Mouse (Mus musculus): ENCODE data around the gene Ggta1. TPM values are rescaled to one million over a fixed set of nuclear protein-coding genes. Genes with fewer than 3 reads are reported as not detected.
A peak's percentile ranks its signal among the peaks of the same experiment; 100 is the strongest.

The Ggta1 gene
- polyA plus RNA-seq, 1 experiment: not detected

DNA sequence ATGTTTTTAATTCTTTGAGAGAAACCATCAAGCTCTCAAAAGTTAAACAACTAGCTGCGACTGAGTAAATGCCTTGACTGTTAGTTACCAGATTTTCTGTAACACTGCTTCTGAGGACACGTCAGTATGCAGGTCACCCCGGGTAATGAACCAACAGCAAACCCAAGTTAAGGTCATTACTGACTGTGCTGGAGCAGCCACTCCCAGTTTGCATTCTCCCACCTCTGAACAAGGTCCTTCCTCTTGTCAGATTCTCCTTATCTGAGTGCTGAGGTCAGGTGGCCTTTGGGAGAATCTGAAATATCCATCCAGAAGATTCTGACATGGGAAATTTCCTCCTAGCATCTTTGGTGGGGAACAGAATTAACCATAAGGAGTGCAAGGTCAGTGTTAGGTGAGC lies 4.8 kb upstream of the Ggta1 start:
- WGBS: 92% methylated on average over 3 of the region's 3 CpGs
- no peak overlapping the region for H3K4me3 ChIP-seq (ENCODE audit: insufficient read depth, low read depth, low read length)
- TF ChIP-seq CTCF (IDR thresholded peaks at IDR 0.05; ENCODE audit: insufficient read depth, low read depth, low read length): no peak
- TF ChIP-seq POLR2A (IDR thresholded peaks at IDR 0.05; ENCODE audit: insufficient read depth, low read depth, low read length): no peak
- no peak overlapping the region for H3K27ac ChIP-seq (ENCODE audit: insufficient read depth, low read depth, low read length)
- H3K4me1 ChIP-seq (ENCODE audit: control insufficient read depth, insufficient read depth, low read length): peaks cover under 1% of the 10 kb centered on the region; the same call in 1 of the 2 replicates

DNA sequence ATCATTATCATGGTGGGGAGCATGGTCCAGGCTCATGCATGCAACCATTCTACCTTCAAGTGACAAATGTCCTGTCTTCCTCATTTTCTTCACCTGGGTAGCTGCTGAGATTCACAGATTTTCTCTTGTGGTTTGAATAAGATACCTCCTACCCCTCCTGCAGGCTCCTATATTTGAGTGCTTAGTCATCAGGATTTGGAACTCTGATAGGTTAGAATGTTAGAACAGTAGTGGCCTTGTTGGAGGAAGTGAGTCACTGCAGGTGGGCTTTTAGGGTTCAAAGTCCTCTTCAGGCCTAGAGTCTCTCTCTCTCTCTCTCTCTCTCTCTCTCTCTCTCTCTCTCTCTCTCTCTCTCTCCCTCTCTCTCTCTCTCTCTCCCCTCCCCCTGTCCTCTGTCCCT lies 2.6 kb upstream of the Ggta1 start:
- no peak for TF ChIP-seq CTCF (IDR thresholded peaks at IDR 0.05; ENCODE audit: insufficient read depth, low read depth, low read length)
- no peak for TF ChIP-seq POLR2A (IDR thresholded peaks at IDR 0.05; ENCODE audit: insufficient read depth, low read depth, low read length)

DNA sequence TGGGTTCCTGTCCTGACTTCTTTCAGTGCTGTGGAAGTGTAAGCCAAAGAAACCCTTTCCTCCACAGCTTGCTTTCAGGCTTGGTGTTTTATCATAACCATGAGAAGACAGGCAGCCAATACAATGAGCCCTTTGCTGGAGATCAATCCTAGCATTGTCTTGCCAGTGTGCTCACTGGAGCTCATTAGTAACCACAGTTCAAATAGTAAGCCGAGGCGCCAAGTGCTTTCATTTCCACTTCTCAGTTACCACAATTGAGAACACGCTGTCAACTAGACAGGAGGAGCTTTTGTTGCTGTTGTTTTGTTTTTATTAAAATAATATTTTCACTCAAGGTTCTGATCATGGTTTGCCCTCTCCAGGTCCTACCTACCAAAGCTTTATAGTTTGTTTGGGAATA lies 1.5 kb upstream of the Ggta1 start:
- 67% methylated on average over 3 of the region's 3 CpGs for WGBS
- Histone ChIP-seq H3K27ac (ENCODE audit: insufficient read depth, low read depth, low read length) (no peak overlapping the region), H3K4me3 (ENCODE audit: insufficient read depth, low read depth, low read length) (no peak overlapping the region), H3K4me1 (ENCODE audit: control insufficient read depth, insufficient read depth, low read length) (peaks cover 14% of the 10 kb centered on the region)
- TF ChIP-seq POLR2A (IDR thresholded peaks at IDR 0.05; ENCODE audit: insufficient read depth, low read depth, low read length) (no peak), CTCF (IDR thresholded peaks at IDR 0.05; ENCODE audit: insufficient read depth, low read depth, low read length) (no peak)

More for the DNA sequence above, 2.6 kb upstream of the Ggta1 start:
- H3K27ac ChIP-seq (ENCODE audit: insufficient read depth, low read depth, low read length): no peak overlapping the region
- no peak overlapping the region for H3K4me3 ChIP-seq (ENCODE audit: insufficient read depth, low read depth, low read length)
- peaks cover 14% of the 10 kb centered on the region for H3K4me1 ChIP-seq (ENCODE audit: control insufficient read depth, insufficient read depth, low read length)

DNA sequence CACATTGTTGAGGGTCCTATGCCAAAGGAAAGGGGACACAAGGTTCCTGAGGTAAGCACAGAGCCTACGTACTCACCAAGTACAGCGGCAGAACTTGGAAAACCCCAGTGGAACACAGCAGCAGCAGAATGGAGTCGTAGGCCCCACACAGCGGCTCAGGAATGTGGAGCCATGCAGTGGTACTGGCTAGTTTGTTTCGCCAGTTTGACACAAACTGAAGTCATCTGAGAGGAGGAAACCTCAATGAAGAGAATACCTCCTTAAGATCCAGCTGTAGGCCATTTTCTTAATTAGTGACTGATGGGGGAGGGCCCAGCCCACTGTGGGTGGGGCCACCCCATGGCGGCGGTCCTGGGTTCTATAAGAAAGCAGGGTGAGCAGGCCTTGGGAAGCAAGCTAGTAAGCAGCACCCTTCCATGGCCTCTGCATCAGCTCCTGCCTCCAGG lies 1.1 kb upstream of the Ggta1 start:
- no peak for TF ChIP-seq CTCF (IDR thresholded peaks at IDR 0.05; ENCODE audit: insufficient read depth, low read depth, low read length)
- no peak for TF ChIP-seq POLR2A (IDR thresholded peaks at IDR 0.05; ENCODE audit: insufficient read depth, low read depth, low read length)
- WGBS: 80% methylated on average over 7 of the region's 7 CpGs
- Histone ChIP-seq H3K4me1 (ENCODE audit: control insufficient read depth, insufficient read depth, low read length) (peaks cover 14% of the 10 kb centered on the region), H3K4me3 (ENCODE audit: insufficient read depth, low read depth, low read length) (no peak overlapping the region), H3K27ac (ENCODE audit: insufficient read depth, low read depth, low read length) (no peak overlapping the region)

DNA sequence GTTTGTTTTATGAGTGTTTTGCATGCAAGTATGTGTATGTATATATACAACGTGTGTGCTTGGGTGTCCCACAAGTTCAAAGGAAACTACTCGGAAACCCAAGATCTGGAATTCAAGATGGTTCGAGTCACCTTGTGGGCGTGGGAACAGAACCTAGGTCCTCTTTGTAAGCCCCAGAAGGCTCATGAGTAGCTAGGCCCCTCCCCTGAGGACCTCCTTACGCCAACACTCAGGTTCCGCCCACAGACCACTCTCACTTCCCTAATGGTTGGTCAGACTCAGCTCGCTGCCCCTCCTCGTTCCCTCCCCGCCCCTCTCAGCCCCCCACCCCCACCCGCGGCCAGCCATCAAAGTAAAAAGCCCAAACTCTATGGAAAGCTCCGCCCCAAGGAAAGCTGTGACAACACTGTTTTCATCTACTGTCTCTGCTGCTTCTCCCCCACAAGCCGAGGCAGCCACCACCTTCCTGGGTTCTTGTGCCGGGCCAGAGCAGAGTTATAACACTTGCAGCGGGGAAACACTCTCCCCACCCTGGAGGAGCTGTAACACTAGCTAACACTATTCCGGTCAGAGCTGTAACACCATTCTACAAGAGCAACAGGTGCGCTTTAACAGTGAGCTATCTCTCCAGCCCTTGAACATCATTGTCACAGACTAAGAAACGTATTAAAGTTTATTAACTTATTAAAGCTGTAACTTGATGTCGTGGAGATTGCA lies 499 bp upstream of the Ggta1 start:
- 54% methylated on average over 19 of the region's 19 CpGs for WGBS
- Histone ChIP-seq H3K27ac (ENCODE audit: insufficient read depth, low read depth, low read length) (no peak overlapping the region), H3K4me1 (ENCODE audit: control insufficient read depth, insufficient read depth, low read length) (peaks cover 14% of the 10 kb centered on the region), H3K4me3 (ENCODE audit: insufficient read depth, low read depth, low read length) (no peak overlapping the region)
- TF ChIP-seq POLR2A (IDR thresholded peaks at IDR 0.05; ENCODE audit: insufficient read depth, low read depth, low read length) (no peak), CTCF (IDR thresholded peaks at IDR 0.05; ENCODE audit: insufficient read depth, low read depth, low read length) (no peak)

DNA sequence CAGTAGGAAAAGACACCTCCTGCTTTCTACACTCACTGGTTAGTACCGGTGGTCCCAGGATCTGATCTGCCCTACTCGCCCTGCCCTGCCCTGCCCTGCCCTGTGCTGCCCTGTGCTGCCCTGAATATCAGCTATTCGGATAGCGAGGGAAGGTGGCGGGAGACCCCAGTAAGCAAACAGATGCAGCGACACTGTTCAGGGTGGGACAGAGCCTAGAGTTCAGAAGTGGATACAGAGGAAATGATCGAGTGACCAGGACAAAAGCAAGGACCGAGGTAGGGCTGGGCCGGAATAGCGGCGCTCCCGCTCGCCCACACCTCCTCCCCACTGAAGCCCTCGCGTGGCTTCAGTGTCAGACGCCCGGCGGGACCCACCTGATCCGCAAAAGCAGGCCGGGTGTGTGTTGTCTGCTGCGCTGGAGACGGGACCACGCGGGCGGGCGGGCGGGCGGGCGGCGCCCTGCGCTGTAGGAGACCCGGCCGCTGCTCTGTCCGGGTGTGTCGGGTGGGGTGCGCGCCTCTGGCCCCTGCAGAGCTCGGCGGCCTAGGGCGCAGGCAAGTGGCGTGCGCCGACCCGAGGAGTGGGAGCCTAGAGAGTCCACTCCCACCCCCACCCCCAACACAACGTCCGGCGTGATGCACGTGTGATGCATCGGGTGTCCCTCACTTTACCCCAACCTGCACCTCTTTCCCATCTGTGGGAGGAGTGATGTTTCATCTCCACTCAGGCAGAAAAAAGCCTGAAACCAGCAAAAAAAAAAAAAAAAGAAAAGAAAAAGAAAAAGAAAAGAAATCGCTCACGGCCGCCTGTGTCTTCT lies 852 bp downstream of the Ggta1 start:
- Histone ChIP-seq H3K27ac (ENCODE audit: insufficient read depth, low read depth, low read length) (no peak overlapping the region), H3K4me1 (ENCODE audit: control insufficient read depth, insufficient read depth, low read length) (peaks cover 14% of the 10 kb centered on the region), H3K4me3 (ENCODE audit: insufficient read depth, low read depth, low read length) (peak overlapping the region; percentile 37)
- 3% methylated on average over 52 of the region's 52 CpGs for WGBS
- no peak for TF ChIP-seq POLR2A (IDR thresholded peaks at IDR 0.05; ENCODE audit: insufficient read depth, low read depth, low read length)
- no peak for TF ChIP-seq CTCF (IDR thresholded peaks at IDR 0.05; ENCODE audit: insufficient read depth, low read depth, low read length)

DNA sequence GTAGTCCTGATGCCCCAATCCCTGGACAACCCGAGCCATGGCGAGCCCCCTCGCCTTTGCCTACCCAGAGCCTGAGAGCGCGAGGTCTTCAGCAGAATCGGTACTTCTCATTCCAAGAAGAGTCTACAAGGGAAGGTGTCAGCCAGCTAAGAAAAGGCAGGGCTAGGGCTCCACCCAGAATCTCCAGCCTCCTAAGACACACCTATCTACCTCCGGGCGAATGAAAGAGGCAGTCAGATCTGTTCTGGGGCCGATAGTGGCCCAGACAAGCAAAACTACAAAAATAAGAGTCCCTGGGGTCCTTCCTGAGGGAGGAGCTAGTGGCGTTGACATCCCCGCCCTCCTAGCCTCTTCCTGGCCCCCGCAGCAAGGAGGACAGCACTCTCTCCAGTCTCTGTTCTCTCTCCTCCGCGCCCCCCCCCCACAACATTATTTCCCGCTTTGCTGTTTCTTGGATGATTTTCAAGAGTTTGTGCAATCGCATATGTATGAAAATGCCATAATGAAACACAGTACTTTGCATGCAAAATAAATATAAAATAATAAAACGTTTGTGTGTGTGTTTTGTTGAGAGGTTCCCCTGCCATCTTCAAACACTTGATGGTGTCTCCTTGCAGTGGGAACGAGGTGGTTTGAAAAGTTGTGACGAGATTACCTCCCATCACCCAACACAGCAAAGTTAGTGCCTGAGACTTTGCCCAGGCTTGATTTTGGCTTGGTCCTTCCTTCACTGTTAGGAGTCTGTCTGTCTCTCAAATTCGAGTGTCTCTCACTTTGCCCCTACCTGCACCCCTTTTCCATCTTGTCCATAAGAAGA lies 1.7 kb downstream of the Ggta1 start:
- no peak for TF ChIP-seq CTCF (IDR thresholded peaks at IDR 0.05; ENCODE audit: insufficient read depth, low read depth, low read length)
- 8% methylated on average over 20 of the region's 20 CpGs for WGBS
- peaks cover 14% of the 10 kb centered on the region for H3K4me1 ChIP-seq (ENCODE audit: control insufficient read depth, insufficient read depth, low read length)
- no peak overlapping the region for H3K27ac ChIP-seq (ENCODE audit: insufficient read depth, low read depth, low read length)
- H3K4me3 ChIP-seq (ENCODE audit: insufficient read depth, low read depth, low read length): peak overlapping the region; percentile 37

DNA sequence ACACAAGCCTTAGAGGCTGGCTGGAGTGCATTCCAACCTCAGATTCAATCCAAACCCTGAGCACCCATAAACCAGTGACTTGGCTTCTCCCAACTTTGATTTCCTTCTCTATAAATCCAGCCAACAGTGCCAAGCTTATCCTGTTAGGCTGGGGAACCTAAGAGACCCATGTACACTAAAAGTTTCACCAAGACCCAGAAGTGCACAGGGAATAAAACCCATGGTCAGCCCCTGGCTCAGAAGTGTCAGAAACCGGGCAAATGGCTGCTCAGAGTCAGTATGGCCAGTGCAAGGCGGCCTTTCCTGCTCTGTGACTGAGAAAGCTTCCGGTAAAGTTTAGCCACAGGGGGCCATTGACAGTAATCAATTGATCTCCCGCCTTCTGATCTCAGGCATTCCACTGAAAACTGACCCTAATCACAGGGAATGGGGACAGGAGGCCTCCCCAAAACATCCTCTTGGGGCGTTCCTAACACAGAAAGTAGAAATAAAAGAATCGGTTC lies 2.6 kb downstream of the Ggta1 start:
- peaks cover 14% of the 10 kb centered on the region for H3K4me1 ChIP-seq (ENCODE audit: control insufficient read depth, insufficient read depth, low read length)
- H3K4me3 ChIP-seq (ENCODE audit: insufficient read depth, low read depth, low read length): peak overlapping the region; percentile 10; the same call in 1 of the 2 replicates
- WGBS: 55% methylated on average over 6 of the region's 6 CpGs
- TF ChIP-seq POLR2A (IDR thresholded peaks at IDR 0.05; ENCODE audit: insufficient read depth, low read depth, low read length) (no peak), CTCF (IDR thresholded peaks at IDR 0.05; ENCODE audit: insufficient read depth, low read depth, low read length) (no peak)
- no peak overlapping the region for H3K27ac ChIP-seq (ENCODE audit: insufficient read depth, low read depth, low read length)
